Mouse (Mus musculus) neural tube, embryonic 12.5 days (tissue): ENCODE measurements at regions not wholly inside any gene's neighbourhood (a gene's known extent, or its start where the extent isn't known, plus 50 kb on each side); places are given as distances from the start of the nearest gene placed in this dataset.
A peak's percentile ranks its signal among the peaks of the same experiment; 100 is the strongest.

Experiments
- ATAC-seq: fragments of 200-750 bp; cut with Nextera tagmentation; 2 replicates; pipeline ENCODE4 v1.8.0; 2017; ENCODE audit warnings: low read depth, mild to moderate bottlenecking, moderate TSS enrichment, moderate library complexity; ENCODE audit not compliant: low FRiP score
- H3K27ac ChIP-seq: fragments of 300-500 bp; sonication (generic); 2 replicates; pipeline ENCODE4 v1.5.1; 2016
- H3K27me3 ChIP-seq: fragments of 300-500 bp; sonication (generic); replicated peaks from 2 replicates; pipeline ENCODE4 v1.6.1; 2016; ENCODE audit warnings: mild to moderate bottlenecking
- H3K36me3 ChIP-seq: fragments of 300-500 bp; sonication (generic); 2 replicates; pipeline ENCODE4 v1.6.1; 2016; ENCODE audit warnings: mild to moderate bottlenecking
- H3K4me1 ChIP-seq: fragments of 300-500 bp; sonication (generic); 2 replicates; pipeline ENCODE4 v1.6.1; 2016
- H3K4me2 ChIP-seq: fragments of 300-500 bp; sonication (generic); replicated peaks from 2 replicates; pipeline ENCODE4 v1.6.1; 2016; ENCODE audit warnings: mild to moderate bottlenecking
- H3K4me3 ChIP-seq: fragments of 300-500 bp; sonication (generic); 2 replicates; pipeline ENCODE4 v1.5.1; 2016
- H3K9ac ChIP-seq: fragments of 300-500 bp; sonication (generic); 2 replicates; pipeline ENCODE4 v1.6.1; 2016; ENCODE audit warnings: mild to moderate bottlenecking
- H3K9me3 ChIP-seq: fragments of 300-500 bp; sonication (generic); 2 replicates; pipeline ENCODE4 v1.6.1; 2016; ENCODE audit warnings: mild to moderate bottlenecking
- WGBS: fragments of 180-500 bp; shearing (Covaris S2); methylation state at CpG from one replicate; pipeline ENCODE4 v1.1.7; 2016; 5-methylcytosine and 5-hydroxymethylcytosine counted together

DNA sequence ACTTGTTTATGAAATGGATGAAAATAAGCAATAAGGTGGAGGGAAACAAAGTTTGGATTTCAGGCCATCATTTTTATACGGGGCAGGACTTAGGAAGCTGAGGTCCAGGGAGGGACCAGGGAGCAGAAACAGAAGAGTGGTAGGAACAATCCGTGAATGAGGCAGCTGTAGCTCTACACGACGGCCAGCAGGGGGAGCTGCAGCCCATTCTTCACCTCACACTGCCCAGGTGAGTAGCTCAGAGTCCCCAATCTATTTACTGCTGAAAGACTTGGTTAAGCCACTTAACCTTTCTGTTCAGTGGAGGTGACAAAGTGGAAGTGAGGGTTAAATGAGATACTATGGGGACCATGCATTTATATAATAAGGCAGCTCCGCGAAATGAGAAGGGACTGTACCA is 225.7 kb downstream of the Gm45692 start:
- Histone ChIP-seq H3K27me3 (no peaks in the 10 kb centered on the region; the same call in 1 of the 2 replicates), H3K4me1 (no peaks in the 10 kb centered on the region), H3K4me2 (no peak overlapping the region), H3K36me3 (no peaks in the 10 kb centered on the region), H3K4me3 (no peak overlapping the region), H3K27ac (no peak overlapping the region), H3K9me3 (no peaks in the 10 kb centered on the region), H3K9ac (no peak overlapping the region)
- ATAC-seq, result no peak
- 33% methylated on average over 6 of the region's 6 CpGs for WGBS

DNA sequence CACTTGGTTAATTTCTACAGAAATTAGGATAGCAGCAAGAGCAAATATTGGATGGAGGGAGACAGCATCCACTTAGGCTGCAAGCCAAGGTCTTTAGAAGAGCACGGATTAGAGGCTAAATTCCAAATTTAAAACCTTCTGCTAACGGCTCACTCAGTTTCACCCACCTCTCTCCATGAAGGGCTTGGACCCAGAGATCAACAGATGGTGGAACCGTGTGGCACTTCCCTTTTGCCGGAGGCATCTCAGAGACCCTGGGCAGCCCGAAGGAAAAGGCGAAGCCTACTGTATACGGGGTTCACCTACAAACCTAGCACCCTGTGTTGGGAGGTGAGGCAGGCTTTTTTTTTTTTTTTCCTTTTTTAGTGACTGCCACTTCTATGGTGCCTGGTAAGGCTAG is 229.9 kb downstream of the Gm45692 start:
- WGBS, result 88% methylated on average over 7 of the region's 7 CpGs
- H3K4me2 ChIP-seq, result no peak overlapping the region
- ATAC-seq, result no peak
- no peak overlapping the region for H3K4me3 ChIP-seq
- H3K36me3 ChIP-seq, result no peaks in the 10 kb centered on the region
- no peaks in the 10 kb centered on the region for H3K9me3 ChIP-seq
- no peak overlapping the region for H3K9ac ChIP-seq
- no peaks in the 10 kb centered on the region; the same call in 1 of the 2 replicates for H3K27me3 ChIP-seq
- H3K27ac ChIP-seq, result no peak overlapping the region
- peaks cover 29% of the 10 kb centered on the region for H3K4me1 ChIP-seq

DNA sequence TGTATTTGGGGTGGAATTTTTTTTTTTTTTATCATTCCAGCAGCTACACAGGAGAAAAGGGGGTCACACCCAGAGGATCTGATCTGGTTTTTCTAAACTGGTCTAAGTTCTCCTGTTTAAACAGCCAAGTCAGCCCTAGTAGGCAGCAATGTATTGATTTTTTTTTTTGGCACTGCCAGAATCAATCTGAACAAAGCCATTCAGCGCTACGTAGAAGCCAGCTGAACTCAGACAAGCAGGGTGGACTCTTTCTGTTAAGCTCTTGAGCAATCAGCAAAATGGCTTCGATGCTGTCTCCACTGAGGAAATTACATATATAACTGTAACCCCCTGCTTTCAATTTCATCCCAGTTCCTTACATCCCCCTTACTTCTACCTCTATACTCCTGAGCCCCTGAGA is 230.5 kb downstream of the Gm45692 start:
- H3K27me3 ChIP-seq, result no peaks in the 10 kb centered on the region; the same call in 1 of the 2 replicates
- no peak overlapping the region for H3K4me3 ChIP-seq
- no peak overlapping the region for H3K4me2 ChIP-seq
- no peak for ATAC-seq
- no peak overlapping the region for H3K27ac ChIP-seq
- 93% methylated on average over 3 of the region's 3 CpGs for WGBS
- H3K9me3 ChIP-seq, result no peaks in the 10 kb centered on the region
- H3K36me3 ChIP-seq, result no peaks in the 10 kb centered on the region
- H3K9ac ChIP-seq, result no peak overlapping the region
- H3K4me1 ChIP-seq, result peaks cover 34% of the 10 kb centered on the region

DNA sequence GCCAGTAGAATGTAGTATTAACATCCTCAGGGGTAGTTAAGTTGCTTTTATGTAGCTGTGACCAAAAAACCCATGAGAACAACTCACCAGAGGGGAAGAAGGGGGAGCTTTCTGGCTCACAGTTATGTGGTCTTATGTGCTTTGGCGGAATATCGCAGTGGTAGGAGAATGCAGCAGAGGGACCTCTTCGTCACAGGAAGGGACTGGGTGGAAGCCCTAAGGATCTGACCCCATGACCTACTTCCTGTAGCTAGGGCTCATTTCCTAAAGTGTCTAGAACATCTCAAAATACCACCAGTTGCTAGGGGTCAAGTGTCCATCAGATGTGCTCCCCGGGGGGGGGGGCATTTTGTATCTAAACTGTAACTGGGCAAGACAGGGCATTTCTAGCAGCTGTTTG is 231.3 kb downstream of the Gm45692 start:
- no peak for ATAC-seq
- no peaks in the 10 kb centered on the region; the same call in 1 of the 2 replicates for H3K27me3 ChIP-seq
- H3K27ac ChIP-seq, result no peak overlapping the region
- H3K9me3 ChIP-seq, result no peaks in the 10 kb centered on the region
- no peaks in the 10 kb centered on the region for H3K36me3 ChIP-seq
- no peak overlapping the region for H3K4me2 ChIP-seq
- H3K9ac ChIP-seq, result no peak overlapping the region
- peaks cover 34% of the 10 kb centered on the region for H3K4me1 ChIP-seq
- H3K4me3 ChIP-seq, result no peak overlapping the region
- WGBS, result 81% methylated on average over 4 of the region's 4 CpGs

DNA sequence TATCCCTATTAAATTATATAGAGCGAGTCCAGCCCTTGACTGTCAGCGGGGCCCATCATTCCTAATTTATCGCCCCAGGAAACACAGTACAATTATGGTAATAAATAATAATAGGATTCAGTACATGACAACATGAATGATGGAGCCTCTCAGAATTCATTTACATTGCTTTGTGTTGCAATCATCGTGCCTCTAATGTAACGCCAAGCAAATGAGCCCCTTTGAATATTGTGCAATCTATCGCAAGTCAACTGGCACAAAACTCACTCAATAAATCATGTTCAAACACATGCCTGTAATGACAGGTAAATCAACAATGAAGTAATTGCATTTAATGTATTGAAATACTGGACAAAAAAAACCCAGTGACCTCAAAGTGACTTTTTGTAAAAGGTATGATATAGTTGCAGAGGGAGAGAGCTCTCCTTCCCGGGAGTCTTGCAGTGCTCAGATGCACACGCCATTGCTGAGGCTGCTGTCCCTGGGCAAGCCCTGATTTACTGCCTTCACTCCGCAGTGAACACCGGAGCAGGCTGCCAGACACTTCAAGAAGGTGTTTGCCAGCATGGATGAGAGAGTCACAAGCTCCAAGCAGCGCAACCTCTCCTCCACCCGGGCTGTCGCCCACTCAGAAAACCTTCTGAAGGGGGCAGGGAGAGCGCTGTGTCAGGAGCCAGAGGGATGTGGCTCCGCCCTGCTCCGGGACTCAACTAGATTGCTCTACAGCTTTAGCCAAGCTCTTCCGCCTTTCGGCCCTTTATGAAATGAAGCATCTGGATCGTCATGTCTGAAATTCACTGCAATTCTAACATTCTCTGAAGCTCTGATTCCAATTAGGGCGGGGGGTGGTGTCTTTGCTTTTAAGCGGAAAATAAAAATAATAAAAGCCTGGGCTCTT is 232.6 kb downstream of the Gm45692 start:
- peak; percentile 84 for ATAC-seq
- WGBS, result 27% methylated on average over 21 of the region's 21 CpGs
- H3K4me2 ChIP-seq, result peak overlapping the region; percentile 57

DNA sequence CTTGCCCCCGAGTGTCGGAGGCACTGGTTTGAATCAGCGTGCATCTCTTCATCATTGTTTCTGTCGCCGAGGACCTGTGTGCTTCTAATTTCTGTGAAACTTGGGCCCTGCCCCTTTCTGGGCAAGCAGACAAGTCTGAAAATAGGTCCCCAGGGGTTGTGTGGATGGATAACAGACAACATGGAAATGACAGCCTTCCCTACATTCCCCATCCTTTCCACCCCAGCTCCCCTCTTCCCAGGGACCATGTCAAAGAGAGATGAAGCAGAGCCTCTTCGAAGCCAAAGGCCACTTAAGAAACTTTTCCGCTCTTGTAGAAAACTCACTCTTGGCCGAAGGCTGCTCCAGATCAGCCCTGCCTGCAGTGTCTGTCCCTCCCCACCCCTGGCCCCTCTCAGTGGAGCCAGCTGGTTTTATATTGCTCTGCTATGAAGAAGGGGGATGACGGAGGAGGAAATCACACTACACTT is 233.2 kb downstream of the Gm45692 start:
- Histone ChIP-seq H3K9me3 (no peaks in the 10 kb centered on the region), H3K4me3 (no peak overlapping the region; the same call in 1 of the 2 replicates), H3K9ac (no peak overlapping the region), H3K27me3 (no peaks in the 10 kb centered on the region), H3K36me3 (no peaks in the 10 kb centered on the region), H3K4me1 (peaks cover 34% of the 10 kb centered on the region), H3K4me2 (peak overlapping the region; percentile 57), H3K27ac (no peak overlapping the region)
- 45% methylated on average over 9 of the region's 9 CpGs for WGBS
- 0 out of 2 replicates have a peak, but pooled peaks have one; percentile 22 for ATAC-seq

More for the DNA sequence above, 232.6 kb downstream of the Gm45692 start:
- H3K4me1 ChIP-seq, result peaks cover 34% of the 10 kb centered on the region
- H3K4me3 ChIP-seq, result peak overlapping the region; percentile 16; the same call in 1 of the 2 replicates
- H3K36me3 ChIP-seq, result no peaks in the 10 kb centered on the region
- H3K27ac ChIP-seq, result peak overlapping the region; percentile 66
- 0 out of 2 replicates have a peak overlapping the region, but pooled peaks have one; percentile 49 for H3K9ac ChIP-seq
- no peaks in the 10 kb centered on the region for H3K9me3 ChIP-seq
- no peaks in the 10 kb centered on the region for H3K27me3 ChIP-seq

DNA sequence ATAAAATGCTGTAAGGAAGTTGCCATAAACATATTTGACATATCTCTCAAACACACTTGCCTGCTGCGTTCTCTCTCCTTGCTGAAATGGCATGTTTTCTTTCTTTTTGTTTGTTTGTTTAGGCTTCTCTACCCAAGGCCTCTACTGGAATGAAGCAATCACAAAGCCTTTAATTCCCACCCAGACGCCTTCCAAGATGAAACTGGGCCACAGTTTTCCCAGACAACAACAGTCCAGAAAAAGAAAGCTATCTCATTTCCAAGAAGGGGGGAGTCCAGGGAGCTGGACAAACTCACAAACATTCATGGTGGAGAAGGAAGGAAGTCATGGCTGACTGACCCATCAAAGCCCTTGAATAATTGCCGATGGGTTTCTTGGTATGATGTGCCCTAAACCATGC is 234.1 kb downstream of the Gm45692 start:
- no peak overlapping the region for H3K27ac ChIP-seq
- no peak overlapping the region for H3K4me2 ChIP-seq
- WGBS, result 80% methylated on average over 3 of the region's 3 CpGs
- no peaks in the 10 kb centered on the region for H3K9me3 ChIP-seq
- no peak overlapping the region for H3K9ac ChIP-seq
- no peak for ATAC-seq
- H3K27me3 ChIP-seq, result no peaks in the 10 kb centered on the region
- no peak overlapping the region for H3K4me3 ChIP-seq
- peaks cover 34% of the 10 kb centered on the region for H3K4me1 ChIP-seq
- no peaks in the 10 kb centered on the region for H3K36me3 ChIP-seq

DNA sequence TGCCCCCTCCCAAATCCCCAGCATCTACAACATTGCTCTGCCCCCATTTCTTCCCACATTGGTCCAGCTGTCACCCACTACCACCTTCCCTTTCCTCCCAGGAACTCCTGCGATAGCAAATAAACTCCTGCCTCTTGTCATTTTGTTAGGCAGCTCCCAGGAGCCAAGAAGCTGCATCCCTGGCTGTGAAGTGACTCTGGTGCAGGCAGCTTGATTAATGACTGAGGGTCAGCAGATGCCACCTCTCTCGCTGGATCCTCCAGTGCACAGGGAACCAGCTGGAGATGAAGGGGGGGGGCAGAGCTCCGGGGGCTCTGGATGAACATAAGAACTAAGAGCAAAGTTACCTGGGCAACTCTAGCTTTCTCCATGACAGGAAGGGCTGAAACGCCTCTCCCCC is 235.2 kb downstream of the Gm45692 start:
- Histone ChIP-seq H3K27me3 (no peaks in the 10 kb centered on the region), H3K4me1 (peaks cover 34% of the 10 kb centered on the region), H3K27ac (no peak overlapping the region), H3K4me3 (no peak overlapping the region), H3K4me2 (no peak overlapping the region), H3K9me3 (no peaks in the 10 kb centered on the region), H3K36me3 (no peaks in the 10 kb centered on the region), H3K9ac (no peak overlapping the region)
- WGBS, result 19% methylated on average over 4 of the region's 4 CpGs
- ATAC-seq, result no peak

DNA sequence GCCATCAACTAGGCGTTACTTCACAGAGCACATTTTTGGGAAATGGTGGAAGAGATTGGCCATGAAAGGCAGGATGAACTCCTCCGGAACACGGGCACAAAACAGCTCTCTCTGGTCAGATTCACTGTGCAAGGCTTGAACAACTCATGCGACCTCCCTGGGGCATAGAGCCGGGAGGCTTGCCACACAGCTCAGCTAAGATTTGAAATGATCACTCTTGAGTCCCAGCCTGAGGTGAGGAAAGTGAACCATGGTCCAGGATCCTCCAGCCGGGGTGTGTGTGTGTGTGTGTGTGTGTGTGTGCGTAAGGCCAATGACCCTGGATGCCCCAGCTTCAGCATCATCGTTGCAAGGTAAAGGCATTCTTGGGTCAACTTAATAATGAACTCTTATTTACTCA is 237.5 kb downstream of the Gm45692 start:
- no peaks in the 10 kb centered on the region for H3K27me3 ChIP-seq
- H3K27ac ChIP-seq, result no peak overlapping the region
- no peak overlapping the region for H3K4me3 ChIP-seq
- 88% methylated on average over 8 of the region's 8 CpGs for WGBS
- H3K9ac ChIP-seq, result no peak overlapping the region
- no peak overlapping the region for H3K4me2 ChIP-seq
- H3K4me1 ChIP-seq, result peaks cover 25% of the 10 kb centered on the region
- no peak for ATAC-seq
- H3K9me3 ChIP-seq, result no peaks in the 10 kb centered on the region
- H3K36me3 ChIP-seq, result no peaks in the 10 kb centered on the region

DNA sequence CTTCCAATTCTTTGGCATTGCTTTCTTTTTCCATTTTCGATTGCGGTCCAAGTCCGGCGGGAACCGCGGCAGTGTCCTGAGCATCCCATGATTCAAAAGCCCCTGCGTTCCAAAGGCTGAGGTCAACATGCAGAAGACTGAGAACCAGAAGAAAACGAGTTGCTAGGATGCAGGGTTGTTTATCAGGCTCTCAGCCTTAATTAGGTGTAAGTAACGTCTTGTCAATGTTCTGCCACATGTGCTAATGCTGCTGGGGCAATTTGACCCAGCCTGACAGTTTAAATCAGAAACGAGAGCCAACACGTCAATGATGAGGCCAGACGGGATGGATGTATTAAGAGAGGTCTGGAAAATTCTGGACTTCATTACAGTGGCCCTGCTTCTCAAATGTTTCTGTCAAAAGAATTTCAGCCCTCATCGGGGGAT is 239.4 kb downstream of the Gm45692 start:
- 69% methylated on average over 13 of the region's 13 CpGs for WGBS

DNA sequence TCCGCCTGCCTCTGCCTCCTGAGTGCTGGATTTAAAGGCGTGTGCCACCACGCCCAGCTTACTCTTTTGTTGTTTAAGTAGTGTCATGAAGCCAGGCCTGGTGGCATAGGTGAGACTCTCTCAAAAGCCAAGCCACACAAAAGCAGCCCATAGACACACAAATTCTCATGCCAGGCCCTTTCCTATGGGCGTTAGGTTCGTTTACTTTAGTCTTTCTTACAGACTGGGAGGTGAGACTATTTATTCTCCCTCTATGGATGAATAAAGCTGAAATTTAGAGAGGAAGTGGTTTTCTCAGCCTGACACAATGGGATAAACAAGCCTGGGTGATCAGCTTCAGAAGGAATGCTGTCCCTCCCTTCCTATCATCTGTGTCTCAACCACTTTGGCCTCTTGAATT is 243.0 kb downstream of the Gm45692 start:
- no peak overlapping the region for H3K27ac ChIP-seq
- H3K9ac ChIP-seq, result no peak overlapping the region
- H3K4me1 ChIP-seq, result no peaks in the 10 kb centered on the region
- no peak overlapping the region for H3K4me3 ChIP-seq
- no peaks in the 10 kb centered on the region for H3K9me3 ChIP-seq
- no peak overlapping the region for H3K4me2 ChIP-seq
- 90% methylated on average over 5 of the region's 5 CpGs for WGBS
- H3K27me3 ChIP-seq, result no peaks in the 10 kb centered on the region
- ATAC-seq, result no peak
- H3K36me3 ChIP-seq, result no peaks in the 10 kb centered on the region

More for the DNA sequence above, 239.4 kb downstream of the Gm45692 start:
- peaks cover 9% of the 10 kb centered on the region; the same call in 1 of the 2 replicates for H3K4me1 ChIP-seq
- H3K36me3 ChIP-seq, result no peaks in the 10 kb centered on the region
- no peaks in the 10 kb centered on the region for H3K9me3 ChIP-seq
- no peak overlapping the region for H3K4me2 ChIP-seq
- no peak overlapping the region for H3K27ac ChIP-seq
- ATAC-seq, result no peak
- no peaks in the 10 kb centered on the region for H3K27me3 ChIP-seq
- H3K9ac ChIP-seq, result no peak overlapping the region
- H3K4me3 ChIP-seq, result no peak overlapping the region

DNA sequence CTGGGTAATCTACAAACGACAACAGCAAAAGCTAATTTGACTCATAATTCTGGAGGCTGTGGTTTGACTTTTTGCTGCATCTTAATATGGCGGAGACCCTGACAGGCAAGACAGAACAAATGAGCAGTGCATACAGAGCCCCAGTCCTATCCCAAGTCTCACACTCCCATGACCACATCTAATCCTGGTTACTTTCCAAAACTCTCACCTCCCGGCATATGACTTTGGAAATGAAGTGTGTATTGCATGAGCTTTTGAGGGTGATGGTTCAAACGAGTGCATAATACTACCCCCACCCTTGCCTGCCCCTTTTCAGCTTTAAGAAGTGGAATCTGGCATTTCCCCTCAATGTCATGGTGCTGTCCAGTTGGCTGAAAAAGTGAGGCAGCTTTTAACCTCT is 244.3 kb downstream of the Gm45692 start:
- Histone ChIP-seq H3K27me3 (no peaks in the 10 kb centered on the region), H3K9me3 (no peaks in the 10 kb centered on the region), H3K4me2 (no peak overlapping the region), H3K27ac (no peak overlapping the region), H3K4me1 (no peaks in the 10 kb centered on the region), H3K9ac (no peak overlapping the region), H3K4me3 (no peak overlapping the region), H3K36me3 (no peaks in the 10 kb centered on the region)
- no peak for ATAC-seq
- 88% methylated on average over 4 of the region's 4 CpGs for WGBS
